Mouse (Mus musculus) left cerebral cortex, adult 8-10 months (tissue): ENCODE measurements at regions not wholly inside any gene's neighbourhood (a gene's known extent, or its start where the extent isn't known, plus 50 kb on each side); places are given as distances from the start of the nearest gene placed in this dataset.

Experiments
- DNase-seq, 2 experiments: peaks; one replicate each; pipeline ENCODE4 v3.0.0; 2022; ENCODE audit warnings: low spot score in 2 of 2

- no peak for DNase-seq
Measured at GRCm38 (mm10) chr2:139114523-139114922, 379.2 kb upstream of the Sptlc3 start.

GRCm38 (mm10) chr2:139120905-139121304, 372.8 kb upstream of the Sptlc3 start:
- DNase-seq = no peak

GRCm38 (mm10) chr2:139132121-139132520, 361.6 kb upstream of the Sptlc3 start:
- no peak for DNase-seq

- DNase-seq = no peak
Measured at GRCm38 (mm10) chr2:139147004-139147403, 346.7 kb upstream of the Sptlc3 start.

GRCm38 (mm10) chr2:139179641-139180040, 314.1 kb upstream of the Sptlc3 start:
- DNase-seq = no peak

- DNase-seq = no peak
Measured at GRCm38 (mm10) chr2:139198281-139198680, 295.4 kb upstream of the Sptlc3 start.

GRCm38 (mm10) chr2:139207649-139208048, 286.1 kb upstream of the Sptlc3 start:
- no peak for DNase-seq

- DNase-seq = peak; percentile 5 to 12
Measured at GRCm38 (mm10) chr2:139220757-139221400, 272.8 kb upstream of the Sptlc3 start.

- DNase-seq = no peak
Measured at GRCm38 (mm10) chr2:139230453-139230852, 263.3 kb upstream of the Sptlc3 start.

- DNase-seq = no peak
Measured at GRCm38 (mm10) chr2:139250138-139250537, 243.6 kb upstream of the Sptlc3 start.

GRCm38 (mm10) chr2:139267119-139267518, 226.6 kb upstream of the Sptlc3 start:
- DNase-seq = no peak

- no peak for DNase-seq
Measured at GRCm38 (mm10) chr2:139276581-139276980, 217.1 kb upstream of the Sptlc3 start.

- peak in 1 of 2 experiments; percentile 33 for DNase-seq
Measured at GRCm38 (mm10) chr2:139277571-139277970, 216.1 kb upstream of the Sptlc3 start.

GRCm38 (mm10) chr2:139281056-139281455, 212.7 kb upstream of the Sptlc3 start:
- no peak for DNase-seq

GRCm38 (mm10) chr2:139284315-139284714, 209.4 kb upstream of the Sptlc3 start:
- no peak for DNase-seq

- no peak for DNase-seq
Measured at GRCm38 (mm10) chr2:139286446-139286845, 207.3 kb upstream of the Sptlc3 start.

- DNase-seq = no peak
Measured at GRCm38 (mm10) chr2:139298541-139299152, 195.1 kb upstream of the Sptlc3 start.

GRCm38 (mm10) chr2:139311401-139311812, 182.3 kb upstream of the Sptlc3 start:
- no peak for DNase-seq

GRCm38 (mm10) chr2:139312053-139312452, 181.7 kb upstream of the Sptlc3 start:
- no peak for DNase-seq

GRCm38 (mm10) chr2:139322509-139322908, 171.2 kb upstream of the Sptlc3 start:
- DNase-seq = no peak

- DNase-seq = no peak
Measured at GRCm38 (mm10) chr2:139325501-139325900, 168.2 kb upstream of the Sptlc3 start.

- no peak for DNase-seq
Measured at GRCm38 (mm10) chr2:139334681-139335080, 159.0 kb upstream of the Sptlc3 start.

- DNase-seq = no peak
Measured at GRCm38 (mm10) chr2:139338240-139338639, 155.5 kb upstream of the Sptlc3 start.
